8 mouse cellular contexts compared by ENCODE assay signal in genomic region chr6:86141820-86142219, GRCm38 (mm10). TPM values are rescaled to one million over a fixed set of nuclear protein-coding genes. Genes with fewer than 3 reads are reported as not detected.
DNase-seq lines count a peak whose midpoint lies in the region; ATAC-seq and TF ChIP-seq lines count a peak whose summit lies in the region.

No protein-coding gene starts in this region.

- H3K4me1 ChIP-seq in embryonic facial prominence, embryonic 10.5 days = no peaks in the 10 kb centered on the region

- DNase-seq in left cerebral cortex, adult 2 months (ENCODE audit: extremely low spot score in 1 of 2, low spot score in 2 of 2) = peak; percentile 59 to 64
- DNase-seq in left cerebral cortex, adult 11 months (ENCODE audit: low spot score) = no peak
- peak; percentile 85 for DNase-seq in adrenal gland, postnatal 25 days
- peak; percentile 87 for DNase-seq in embryonic facial prominence, embryonic 10.5 days (ENCODE audit: low spot score)
- peak; percentile 64 for DNase-seq in induced T-regulatory cell, adult 2 months (ENCODE audit: low read depth)
- DNase-seq in lung, adult 18-20 months = peak; percentile 61 to 74
- peak; percentile 15 for DNase-seq in retina, adult 2 months (ENCODE audit: low read depth, low spot score)

- intact Hi-C loops in left cerebral cortex, adult 2 months (cut with DNase I) = loop anchor here (1.0 kb wide), 1 partner anchor 222 kb away; no protein-coding TSS in a partner anchor

- ATAC-seq in granulocyte monocyte progenitor cell, adult 5-6 weeks (replicated peaks; ENCODE audit: poor library complexity, severe bottlenecking) = no peak; the same call in 1 of the 2 replicates

- TF ChIP-seq CTCF in left cerebral cortex, adult 2 months (IDR thresholded peaks at IDR 0.05) = peak; percentile 67

- 13% methylated on average over 3 of the region's 3 CpGs for WGBS in embryonic facial prominence, embryonic 10.5 days

- H3K27me3 ChIP-seq in embryonic facial prominence, embryonic 10.5 days (replicated peaks; ENCODE audit: low read depth, poor library complexity, severe bottlenecking) = no peaks in the 10 kb centered on the region

- no peaks in the 10 kb centered on the region for H3K36me3 ChIP-seq in embryonic facial prominence, embryonic 10.5 days (replicated peaks)

- no peak overlapping the region for H3K4me3 ChIP-seq in left cerebral cortex, adult 2 months
- no peak overlapping the region for H3K4me3 ChIP-seq in embryonic facial prominence, embryonic 10.5 days

- no peak overlapping the region for H3K27ac ChIP-seq in left cerebral cortex, adult 2 months
- H3K27ac ChIP-seq in embryonic facial prominence, embryonic 10.5 days (replicated peaks) = no peak overlapping the region

- no peaks in the 10 kb centered on the region for H3K9me3 ChIP-seq in embryonic facial prominence, embryonic 10.5 days

RNA-seq across cellular contexts. Expression of gene Tgfa, which starts 53.2 kb away (rescaled TPM):
- 10 to 100 TPM; 11.7 to 13.1 TPM for total RNA-seq in left cerebral cortex, adult 2 months (2021)
- total RNA-seq in adrenal gland, postnatal 25 days (2021) = 16.8 and 22.4 TPM in 2 replicates
- 2.1 and 2.4 TPM in 2 replicates for polyA plus RNA-seq in embryonic facial prominence, embryonic 10.5 days (2016; fragmentation: Nextera tagmentation; extraction: Ambion mirVana)
- total RNA-seq in granulocyte monocyte progenitor cell, adult 5-6 weeks (2014; fragmentation: Nextera tagmentation) = not detected in 2 replicates
- not detected in 2 replicates for total RNA-seq in granulocyte monocyte progenitor cell, adult 5-6 weeks (2017)

Comparison
In these comparisons a context has a peak if more than half of its experiments do, and no peak if none do; other contexts are left out.
1. RNA of gene Tgfa, which starts 53.2 kb away (total RNA-seq): 16.8 to 22.4 TPM in adrenal gland, postnatal 25 days and 11.7 to 13.1 TPM in left cerebral cortex, adult 2 months; not detected in granulocyte monocyte progenitor cell, adult 5-6 weeks; every median in the first group is over 10 times any median in the second.